In the genomic region with DNA sequence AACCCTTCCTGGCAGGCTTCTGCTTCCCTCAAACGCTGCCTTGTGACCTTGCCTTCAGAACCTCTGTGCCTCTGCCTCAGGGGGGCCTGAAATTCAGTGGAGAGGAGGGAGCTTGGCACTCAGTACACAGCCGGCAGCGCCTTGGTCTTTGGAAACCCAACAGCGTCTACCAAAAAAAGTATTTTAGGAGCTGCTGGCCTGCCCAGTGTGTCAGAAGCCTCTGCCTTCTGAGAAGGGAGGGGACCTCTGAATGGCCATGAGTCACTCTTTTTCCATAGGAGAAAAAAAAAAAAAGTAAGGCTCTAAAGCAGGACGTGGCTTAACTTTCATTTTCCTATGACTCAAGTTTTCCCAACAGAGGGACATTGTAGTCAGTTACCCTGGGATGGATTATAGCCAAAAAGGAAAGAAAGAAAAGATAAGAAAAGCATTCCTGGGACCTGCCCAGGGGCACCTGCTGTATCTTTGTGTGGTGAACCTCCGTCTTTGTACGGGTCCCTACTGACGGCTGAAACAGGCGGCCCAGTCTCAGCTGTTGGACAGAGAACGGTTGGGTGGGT, we compare ENCODE assay signal across 9 mouse cellular contexts.
DNase-seq lines count a peak whose midpoint lies in the region; ATAC-seq lines count a peak whose summit lies in the region.
"Had no signal": no experiment of that assay in that cellular context is flagged by ENCODE, and none has a peak within 500 bp of the region (broad histone marks: within the 10 kb centered on the region; RNA-seq: fewer than 3 reads in every experiment).

No protein-coding gene starts in this region.

- peak; percentile 69 for DNase-seq in gastrocnemius, adult 18-20 months (ENCODE audit: low spot score)
- no peak for DNase-seq in gastrocnemius, postnatal 36 days
- peak; percentile 71 for DNase-seq in adrenal gland, adult 2 months
- DNase-seq in lung, postnatal 14 days, result peak; percentile 24
- DNase-seq in left cerebral cortex, postnatal 10 days (ENCODE audit: extremely low spot score in 1 of 2, low spot score in 2 of 2), result no peak
- DNase-seq in embryo, embryonic 10 days (ENCODE audit: low spot score), result no peak
- no peak for DNase-seq in midbrain, embryonic 10.5 days (ENCODE audit: low spot score)

- H3K4me1 ChIP-seq in heart, embryonic 12.5 days (replicated peaks), result peaks cover 22% of the 10 kb centered on the region
- no peaks in the 10 kb centered on the region for H3K4me1 ChIP-seq in midbrain, embryonic 10.5 days
- H3K4me1 ChIP-seq: embryonic facial prominence, embryonic 13.5 days had no signal

- H3K4me3 ChIP-seq in heart, embryonic 12.5 days, result no peak overlapping the region
- H3K4me3 ChIP-seq in midbrain, embryonic 10.5 days, result no peak overlapping the region
- H3K4me3 ChIP-seq: embryonic facial prominence, embryonic 13.5 days had no signal

- 0 out of 2 replicates have a peak overlapping the region, but pooled peaks have one; percentile 56 for H3K9ac ChIP-seq in heart, embryonic 12.5 days
- H3K9ac ChIP-seq: embryonic facial prominence, embryonic 13.5 days had no signal

- no peaks in the 10 kb centered on the region for H3K9me3 ChIP-seq in heart, embryonic 12.5 days (replicated peaks)
- H3K9me3 ChIP-seq in midbrain, embryonic 10.5 days (replicated peaks), result no peaks in the 10 kb centered on the region
- H3K9me3 ChIP-seq: embryonic facial prominence, embryonic 13.5 days had no signal

- H3K4me2 ChIP-seq in heart, embryonic 12.5 days, result peak overlapping the region; percentile 28; the same call in 1 of the 2 replicates
- H3K4me2 ChIP-seq: embryonic facial prominence, embryonic 13.5 days had no signal

- intact Hi-C loops in gastrocnemius, postnatal 36 days (cut with DNase I), result loop anchor here (10.0 kb wide), 1 partner anchor 423 kb away; no protein-coding TSS in a partner anchor
- intact Hi-C loops in left cerebral cortex, postnatal 10 days (cut with DNase I), result loop anchor here (5.0 kb wide), 1 partner anchor 425 kb away; no protein-coding TSS in a partner anchor

- H3K27ac ChIP-seq in heart, embryonic 12.5 days (ENCODE audit: poor library complexity, severe bottlenecking), result peak overlapping the region; percentile 88
- no peak overlapping the region for H3K27ac ChIP-seq in midbrain, embryonic 10.5 days (replicated peaks)
- H3K27ac ChIP-seq: embryonic facial prominence, embryonic 13.5 days had no signal

- peak; percentile 81 for ATAC-seq in heart, embryonic 12.5 days (ENCODE audit: insufficient number of reproducible peaks, low FRiP score)

- WGBS in heart, embryonic 12.5 days, result 43% methylated on average over 10 of the region's 10 CpGs
- WGBS in midbrain, embryonic 10.5 days, result 81% methylated on average over 10 of the region's 10 CpGs

- H3K36me3 ChIP-seq in heart, embryonic 12.5 days, result peaks cover 41% of the 10 kb centered on the region
- no peaks in the 10 kb centered on the region for H3K36me3 ChIP-seq in midbrain, embryonic 10.5 days
- H3K36me3 ChIP-seq: embryonic facial prominence, embryonic 13.5 days had no signal

- no peaks in the 10 kb centered on the region for H3K27me3 ChIP-seq in heart, embryonic 12.5 days (replicated peaks)
- H3K27me3 ChIP-seq in midbrain, embryonic 10.5 days (ENCODE audit: low read depth, poor library complexity, severe bottlenecking), result no peaks in the 10 kb centered on the region
- H3K27me3 ChIP-seq: embryonic facial prominence, embryonic 13.5 days had no signal

Comparison
In these comparisons a context has a peak if more than half of its experiments do, and no peak if none do; other contexts are left out.
1. DNase-seq: peak in gastrocnemius, adult 18-20 months (single experiment), adrenal gland, adult 2 months (single experiment) and lung, postnatal 14 days (single experiment); none in gastrocnemius, postnatal 36 days (0 of 2), left cerebral cortex, postnatal 10 days (0 of 2), embryo, embryonic 10 days (single experiment) and midbrain, embryonic 10.5 days (single experiment).